Mouse (Mus musculus): Measurements from ENCODE around the gene Nedd9.

Gene Nedd9

DNA sequence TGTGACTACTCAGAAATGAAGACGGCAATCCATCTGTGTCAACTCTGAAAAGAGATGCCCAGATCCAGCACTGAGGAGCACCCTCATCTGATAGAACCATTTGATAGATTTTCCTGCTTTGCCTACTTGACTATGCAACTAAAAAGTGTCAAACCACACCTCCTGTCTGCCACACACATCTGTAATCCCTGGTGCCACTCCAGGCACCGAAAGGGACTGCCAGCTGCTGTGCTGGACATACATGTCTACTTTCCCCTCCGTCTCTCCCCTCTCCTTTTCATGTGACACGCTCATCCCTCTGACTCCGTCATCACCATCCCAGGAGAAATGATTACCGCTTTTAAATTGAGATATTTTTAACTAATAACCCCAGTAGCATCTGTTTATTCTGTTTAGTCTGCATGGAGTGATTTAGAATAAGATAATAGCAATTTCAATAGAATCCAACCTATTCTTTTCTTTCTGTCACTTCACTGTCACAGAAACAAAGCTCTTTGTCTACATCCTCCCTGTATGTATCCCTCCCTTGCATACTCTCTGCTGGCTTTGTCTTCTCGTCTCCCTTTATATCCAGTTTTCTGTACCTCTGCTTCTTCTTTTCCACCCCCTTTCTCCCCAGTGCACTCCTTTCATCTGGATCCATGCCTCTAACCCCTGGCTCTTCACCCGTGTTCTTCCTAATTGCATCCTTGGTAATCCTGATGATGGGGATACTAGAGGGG lies 5.0 kb upstream of the Nedd9 start:
- no peak for DNase-seq (ENCODE audit: low spot score in 2 of 2)

- DNase-seq (ENCODE audit: low spot score in 2 of 2), result no peak
Observed at GRCm38 (mm10) chr13:41491522-41491921, 4.4 kb upstream of the Nedd9 start.

GRCm38 (mm10) chr13:41490282-41490681 lies 3.1 kb upstream of the Nedd9 start:
- no peak for DNase-seq (ENCODE audit: low spot score in 2 of 2)

DNA sequence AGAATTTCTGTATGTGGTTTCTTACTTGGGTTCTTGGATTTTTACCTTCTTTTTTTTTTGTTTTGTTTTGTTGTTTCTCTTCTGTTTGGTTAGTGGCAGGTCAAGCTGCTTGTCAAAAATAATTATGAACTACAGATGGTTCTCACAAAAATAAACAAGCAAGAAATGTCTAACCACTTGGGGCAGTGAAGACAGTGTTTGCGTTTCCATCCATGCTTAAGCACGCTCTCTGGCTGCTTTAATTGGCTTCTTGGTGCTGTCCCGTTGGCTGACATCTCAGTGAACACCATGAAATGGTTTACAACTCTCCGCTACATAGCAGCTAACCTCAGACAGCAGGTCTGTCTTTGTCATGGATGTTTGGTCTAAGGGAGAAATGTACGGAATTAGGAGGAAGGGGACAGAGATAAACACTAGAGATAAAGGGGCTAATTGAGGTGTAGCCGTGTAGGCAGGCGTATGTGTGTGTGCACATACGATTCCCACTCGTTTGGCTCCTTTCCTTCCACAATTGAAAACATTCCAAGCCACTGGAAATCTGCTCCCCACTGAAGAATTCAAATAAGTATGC lies 2.6 kb upstream of the Nedd9 start:
- DNase-seq (ENCODE audit: low spot score in 2 of 2), result no peak

DNA sequence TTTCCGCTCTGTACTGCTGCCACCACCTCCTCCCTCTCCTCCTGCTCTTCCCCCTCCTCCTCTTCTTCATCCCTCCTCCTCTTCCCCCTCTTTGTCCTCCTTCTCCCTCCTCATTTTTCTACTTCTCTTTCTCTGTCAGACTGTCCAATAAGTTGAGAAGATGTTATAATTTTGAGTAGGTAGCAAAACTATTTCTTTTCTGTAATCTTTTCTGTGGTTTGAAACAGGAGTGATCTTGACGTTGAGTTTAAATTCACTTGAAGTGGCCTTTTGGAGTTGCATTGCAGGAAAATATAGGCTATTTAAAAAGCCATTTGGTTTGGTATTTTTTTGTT lies 214 bp upstream of the Nedd9 start:
- no peak for DNase-seq (ENCODE audit: low spot score in 2 of 2)

GRCm38 (mm10) chr13:41483966-41484365 lies 3.2 kb downstream of the Nedd9 start:
- no peak for DNase-seq (ENCODE audit: low spot score in 2 of 2)

DNA sequence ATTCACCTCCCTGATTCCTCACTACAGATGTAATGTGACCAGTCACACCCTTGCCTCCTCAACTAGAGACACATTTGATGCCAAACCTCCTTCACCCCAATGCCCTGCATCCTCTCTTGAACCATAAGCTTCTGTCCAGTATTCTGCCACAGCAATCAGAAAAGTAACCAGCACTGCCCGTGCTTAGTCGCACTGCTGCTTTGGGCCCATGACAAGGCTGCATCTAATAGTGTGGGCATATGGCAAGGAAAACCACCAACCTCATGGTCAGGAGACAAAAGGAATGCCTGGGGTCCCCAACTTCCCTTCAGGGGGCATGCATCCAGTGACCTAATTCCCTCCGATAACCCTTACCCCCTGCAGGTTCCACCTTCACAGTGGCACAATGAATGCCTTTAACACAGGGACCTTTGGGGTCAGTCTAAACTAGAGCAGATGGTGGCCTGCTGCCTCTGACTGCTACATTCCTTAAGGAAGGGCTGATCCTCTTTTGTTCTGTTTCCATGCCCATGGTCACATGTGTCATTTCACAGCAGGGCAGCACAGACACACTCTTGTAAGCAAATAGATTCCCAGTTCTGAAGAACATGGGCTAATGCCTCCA lies 4.7 kb downstream of the Nedd9 start:
- DNase-seq (ENCODE audit: low spot score in 2 of 2), result no peak

DNA sequence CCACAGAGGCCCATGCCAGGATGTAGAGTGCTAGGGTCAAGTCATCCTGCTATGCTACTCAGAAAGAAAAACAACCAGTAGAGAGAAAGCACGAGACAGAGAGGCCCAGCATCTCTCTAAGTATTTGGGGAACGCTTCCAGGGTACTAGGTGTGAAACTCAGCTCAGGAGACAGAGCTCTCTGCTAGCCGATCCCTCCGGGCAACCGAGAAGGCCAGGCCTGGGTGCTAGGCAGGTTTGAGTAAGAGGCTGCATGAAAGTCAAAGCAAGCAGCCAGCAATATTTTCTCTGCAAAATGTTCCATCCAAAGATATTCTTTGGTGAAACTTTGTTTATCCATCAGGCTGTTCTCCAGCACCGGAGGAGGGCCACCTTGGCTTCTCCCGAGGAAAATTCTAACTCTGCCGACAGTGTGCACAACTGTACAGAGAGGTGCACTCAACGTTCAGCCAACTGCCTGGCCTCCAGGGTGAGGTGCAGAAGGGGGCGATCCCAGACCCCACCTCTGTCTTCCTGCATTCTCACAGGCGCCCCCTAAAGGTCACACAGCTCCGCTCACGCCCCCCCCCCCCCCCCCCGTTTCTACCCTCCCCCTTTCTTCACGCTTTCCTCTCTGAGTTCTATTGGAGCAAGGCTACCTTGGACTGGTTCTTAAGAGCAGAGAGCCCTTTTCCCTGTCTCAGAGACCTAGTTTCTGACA lies 7.3 kb downstream of the Nedd9 start:
- DNase-seq (ENCODE audit: low spot score in 2 of 2), result no peak

DNA sequence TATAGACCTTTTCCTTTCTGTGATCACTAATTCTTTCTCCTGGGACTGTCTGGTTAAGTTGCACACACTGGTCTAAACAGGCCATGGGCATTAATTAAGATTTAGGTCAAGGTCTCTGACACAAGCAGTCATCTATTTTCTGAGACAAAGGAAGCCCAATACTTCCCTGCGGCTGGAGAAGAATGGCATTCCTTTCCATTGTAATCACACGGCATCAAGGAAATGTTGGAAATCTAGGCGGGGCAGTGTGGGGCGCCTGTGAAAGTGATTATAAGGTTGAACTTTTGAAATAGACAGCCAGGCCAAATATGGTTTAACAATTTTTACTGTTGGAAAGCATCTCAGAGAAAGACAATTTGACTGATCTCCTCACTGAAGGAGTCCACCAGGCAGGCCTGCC lies 10.9 kb downstream of the Nedd9 start:
- no peak for DNase-seq (ENCODE audit: low spot score in 2 of 2)

DNA sequence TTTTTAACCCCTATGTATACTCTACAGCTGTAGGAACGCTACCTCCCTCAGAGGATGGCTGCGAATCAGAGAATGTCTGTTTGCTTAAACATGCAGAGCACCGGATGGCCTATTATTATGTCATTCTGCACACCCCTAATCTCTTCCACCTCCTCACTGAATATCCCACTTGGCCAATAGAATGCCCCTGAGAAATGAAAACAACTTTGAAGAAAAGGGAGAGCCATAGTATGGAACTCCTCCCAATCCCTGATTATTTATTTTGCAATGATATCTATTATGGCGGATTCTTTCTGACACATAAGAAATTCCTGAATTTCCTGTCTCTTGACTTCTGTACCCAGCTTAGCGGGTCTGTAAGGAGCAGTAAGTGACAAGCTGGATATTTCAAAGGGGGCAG lies 12.8 kb downstream of the Nedd9 start:
- DNase-seq (ENCODE audit: low spot score in 2 of 2), result no peak

DNA sequence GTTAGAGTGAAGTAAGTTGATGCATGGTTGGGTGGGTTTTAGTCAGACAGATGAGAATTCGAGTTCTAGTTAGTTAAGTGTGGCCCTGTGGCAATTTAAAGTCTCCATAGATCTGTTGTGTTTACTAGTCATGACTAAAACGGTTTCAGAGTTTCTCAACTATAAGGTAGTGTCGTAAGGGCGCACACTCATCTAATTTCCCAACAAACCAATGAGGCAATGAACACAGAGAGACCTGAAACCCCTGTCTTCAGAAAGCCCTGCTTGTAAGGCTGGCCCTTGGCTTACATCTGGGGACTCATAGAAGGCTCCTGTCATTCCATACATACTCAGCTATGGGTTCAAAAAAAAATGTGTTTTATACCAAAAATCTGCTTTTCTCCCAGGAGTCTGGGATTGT lies 13.7 kb downstream of the Nedd9 start:
- DNase-seq (ENCODE audit: low spot score in 2 of 2), result no peak

GRCm38 (mm10) chr13:41472878-41473424 lies 14.2 kb downstream of the Nedd9 start:
- no peak for DNase-seq (ENCODE audit: low spot score in 2 of 2)

DNA sequence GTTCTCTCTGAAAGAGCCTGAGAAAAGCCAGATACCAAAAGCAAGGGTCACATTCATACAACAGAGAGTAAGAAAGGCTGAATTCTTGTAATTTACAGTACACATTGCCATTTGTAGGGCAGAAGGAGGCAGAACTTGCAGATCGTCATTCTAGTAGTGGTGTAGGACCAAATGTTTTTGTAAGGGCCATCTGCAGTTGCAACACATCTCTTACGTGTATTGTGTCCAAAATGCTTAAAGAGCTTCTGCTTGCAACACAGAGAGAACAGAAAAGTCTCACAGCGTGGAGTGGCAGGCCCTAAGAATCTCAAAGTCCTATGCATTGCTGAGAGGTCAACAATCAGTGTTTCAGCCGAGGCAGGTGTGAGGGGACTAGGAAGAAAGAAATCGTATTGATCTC lies 18.9 kb downstream of the Nedd9 start:
- no peak for DNase-seq (ENCODE audit: low spot score in 2 of 2)

GRCm38 (mm10) chr13:41467036-41467435 lies 20.1 kb downstream of the Nedd9 start:
- peak in 1 of 2 experiments; percentile 33 for DNase-seq (ENCODE audit: low spot score in 2 of 2)

DNA sequence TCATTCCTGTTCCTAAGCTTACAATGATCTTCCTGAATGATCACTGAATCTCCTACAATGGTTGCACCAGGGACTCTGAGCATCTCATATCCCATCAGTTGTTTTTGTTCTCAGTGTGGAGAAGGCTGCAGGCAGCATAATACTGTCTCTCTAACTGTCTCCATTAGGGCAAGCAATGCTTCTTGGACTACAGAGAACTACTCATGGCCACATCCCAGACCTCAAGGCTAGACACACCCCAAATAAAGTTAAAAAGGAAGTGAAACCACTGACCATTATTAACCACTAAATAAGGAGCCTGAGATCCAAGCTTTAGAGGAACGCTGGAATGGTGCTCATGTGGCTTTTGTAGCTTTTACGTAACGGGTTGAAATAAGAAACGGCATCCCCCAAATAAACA lies 20.5 kb downstream of the Nedd9 start:
- no peak for DNase-seq (ENCODE audit: low spot score in 2 of 2)

DNA sequence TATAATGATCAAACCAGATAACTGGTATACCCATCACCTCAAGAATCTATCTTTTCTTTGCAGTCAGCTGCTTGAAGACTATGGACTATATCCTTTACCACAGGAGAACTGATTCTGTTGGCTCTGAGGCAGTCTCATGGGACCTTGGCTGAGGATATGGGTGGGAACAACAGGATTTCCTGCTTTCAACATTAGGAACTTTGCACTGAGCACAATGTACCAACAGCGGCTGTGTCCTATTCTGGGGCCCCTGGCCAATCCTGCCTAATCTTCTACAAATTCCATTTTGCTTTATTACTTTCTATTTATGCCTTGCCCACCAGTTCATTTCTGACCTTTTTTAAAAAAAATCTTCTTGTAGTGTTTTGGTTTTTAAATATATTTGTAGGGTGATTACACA lies 21.0 kb downstream of the Nedd9 start:
- DNase-seq (ENCODE audit: low spot score in 2 of 2), result peak in 1 of 2 experiments; percentile 20

GRCm38 (mm10) chr13:41461418-41461817 lies 25.7 kb downstream of the Nedd9 start:
- no peak for DNase-seq (ENCODE audit: low spot score in 2 of 2)

GRCm38 (mm10) chr13:41459683-41460286 lies 27.4 kb downstream of the Nedd9 start:
- peak in 1 of 2 experiments; percentile 6 for DNase-seq (ENCODE audit: low spot score in 2 of 2)

DNA sequence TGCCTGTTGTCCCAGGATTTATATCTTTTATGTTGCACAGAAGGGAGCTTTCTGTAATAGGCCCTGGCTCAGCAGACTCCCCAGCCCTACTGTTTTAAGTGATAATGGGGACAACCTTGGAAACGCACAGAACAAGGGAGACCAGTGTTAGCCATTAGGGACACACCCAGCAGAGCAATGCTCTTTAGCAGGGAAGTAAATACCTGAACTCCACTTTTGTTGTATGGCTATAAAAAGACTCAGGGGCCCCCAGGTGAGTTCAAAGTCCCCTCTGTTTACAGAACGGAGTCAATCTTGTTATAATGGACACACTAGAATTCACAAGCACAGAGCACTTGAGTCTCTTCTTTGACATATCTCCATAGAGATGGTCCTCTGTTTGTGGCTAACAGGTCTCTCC lies 28.5 kb downstream of the Nedd9 start:
- no peak for DNase-seq (ENCODE audit: low spot score in 2 of 2)

DNA sequence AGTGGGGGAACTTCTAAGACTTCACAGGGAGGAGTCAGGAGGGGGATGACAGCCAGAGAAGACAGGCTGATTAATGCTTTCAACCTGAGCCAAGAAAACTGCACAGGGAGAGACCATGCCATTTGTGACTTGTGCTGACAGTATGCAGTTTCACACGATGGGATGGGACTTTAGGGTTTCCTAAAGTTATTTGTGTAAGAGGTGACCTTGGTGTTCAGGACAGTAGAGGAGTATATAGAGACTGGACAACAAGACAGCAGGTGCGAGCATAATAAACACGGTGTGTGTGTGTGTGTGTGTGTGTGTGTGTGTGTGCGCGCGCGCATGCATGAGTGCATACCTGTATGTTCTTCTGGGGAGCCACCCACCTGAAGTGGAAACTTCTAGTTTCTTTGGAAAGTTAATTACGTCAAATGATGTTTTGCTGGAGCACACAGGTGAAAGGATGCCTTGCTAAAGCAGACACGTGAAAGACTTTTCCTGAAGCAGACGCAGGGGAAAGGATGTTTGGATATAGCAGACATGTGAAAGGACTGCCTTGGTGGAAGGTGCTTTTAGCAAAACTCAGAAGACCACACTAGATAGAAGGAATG lies 29.3 kb downstream of the Nedd9 start:
- no peak for DNase-seq (ENCODE audit: low spot score in 2 of 2)

DNA sequence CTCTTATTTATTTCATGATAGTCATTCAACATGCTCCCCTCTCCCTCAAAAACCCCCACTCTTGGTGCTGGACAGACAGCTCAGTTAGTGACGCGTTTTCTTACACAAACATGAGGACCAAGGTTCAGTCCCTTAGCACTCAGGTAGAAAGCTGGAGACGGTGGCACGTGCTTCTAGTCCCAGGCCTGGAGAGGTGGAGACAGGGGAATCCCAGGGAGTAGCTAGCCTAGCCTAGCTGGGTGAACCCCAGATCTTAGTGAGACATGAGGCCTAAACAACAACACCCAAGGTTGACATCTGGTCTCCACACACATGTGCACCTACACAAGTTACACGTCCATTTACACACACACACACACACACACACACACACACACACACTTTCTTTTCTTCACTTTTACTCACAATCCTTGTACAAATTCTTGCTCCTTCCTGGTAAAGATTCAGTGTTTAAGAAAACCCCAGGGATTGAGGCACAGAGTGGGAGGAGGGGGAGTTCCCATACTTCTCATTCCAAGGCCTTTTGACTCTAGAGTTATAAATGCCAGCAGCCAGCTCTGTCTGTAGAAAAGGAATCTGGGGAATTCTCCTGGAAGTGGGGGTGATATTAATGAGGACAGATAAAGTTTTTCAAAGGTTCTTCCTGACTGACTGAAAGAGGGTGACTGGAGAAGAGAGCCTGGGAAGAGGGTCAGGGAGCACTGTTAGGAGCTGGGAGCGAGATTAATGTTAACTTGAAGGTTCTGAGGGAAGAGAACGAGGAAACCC lies 29.9 kb downstream of the Nedd9 start:
- DNase-seq (ENCODE audit: low spot score in 2 of 2), result no peak

Data from urinary bladder, postnatal 36 days (tissue).